Mouse (Mus musculus) gastrocnemius, adult 8-10 months (tissue): ENCODE measurements around the gene Six4. TPM values are rescaled to one million over a fixed set of nuclear protein-coding genes. Genes with fewer than 3 reads are reported as not detected.
A peak's percentile ranks its signal among the peaks of the same experiment; 100 is the strongest.
"Not testable (repeated sequence)": the region's sequence is repeated elsewhere in the genome, so short reads cannot be mapped to it uniquely, and the experiment has no call there.

Experiments
- DNase-seq, 2 experiments: peaks; one replicate each; pipeline ENCODE4 v3.0.0; 2022; ENCODE audit warnings: low spot score in 2 of 2
- total RNA-seq, 4 experiments: library from RNA; stranded (reverse); gene quantifications; 2 replicates each; pipeline ENCODE4 v1.2.4; 2022

The Six4 gene
- total RNA-seq, 4 experiments from 2014 or later = 14.3 to 19.6 (median 17.5) TPM

- DNase-seq = no peak
Measured at GRCm38 (mm10) chr12:73088911-73089310, 24.3 kb downstream of the Six4 start.

DNA sequence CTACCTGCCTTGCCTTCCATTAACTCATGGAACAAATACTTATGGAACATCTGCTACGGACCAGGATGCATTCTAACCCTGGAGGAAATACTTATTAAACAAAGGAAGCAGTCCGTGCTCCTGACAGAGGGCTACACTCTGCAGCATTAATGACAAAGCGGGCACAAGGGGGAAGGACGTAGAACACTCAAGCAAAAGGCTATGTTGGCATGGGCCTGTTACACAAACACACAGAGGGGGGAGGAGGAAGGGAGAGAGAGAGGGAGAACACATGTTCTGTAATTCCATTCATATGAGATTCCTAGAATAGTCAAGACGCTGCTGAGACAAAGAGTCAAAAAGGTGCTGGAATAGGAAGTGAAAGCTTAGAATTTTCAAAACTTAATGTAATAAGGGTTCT, 24.8 kb downstream of the Six4 start:
- DNase-seq = no peak

DNA sequence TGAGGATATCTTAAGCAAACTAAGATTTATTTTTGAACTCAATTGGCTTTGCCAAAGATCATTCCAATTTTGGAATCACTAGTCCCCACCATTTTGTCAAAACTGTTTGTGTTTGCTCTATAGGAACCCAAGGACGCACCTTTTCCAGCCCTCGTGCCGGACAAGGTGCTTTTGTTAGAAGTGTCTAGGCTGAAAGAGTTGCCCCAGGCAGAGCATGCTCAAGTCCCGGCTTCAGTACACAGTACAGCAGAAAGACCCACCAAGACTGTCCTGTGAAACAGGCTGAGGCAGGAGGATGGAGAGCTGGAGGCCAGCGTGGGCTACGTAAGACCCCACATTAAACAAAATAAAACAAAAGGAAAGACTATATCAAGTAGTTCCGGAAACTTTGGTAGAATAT, 26.2 kb downstream of the Six4 start:
- DNase-seq = no peak

DNA sequence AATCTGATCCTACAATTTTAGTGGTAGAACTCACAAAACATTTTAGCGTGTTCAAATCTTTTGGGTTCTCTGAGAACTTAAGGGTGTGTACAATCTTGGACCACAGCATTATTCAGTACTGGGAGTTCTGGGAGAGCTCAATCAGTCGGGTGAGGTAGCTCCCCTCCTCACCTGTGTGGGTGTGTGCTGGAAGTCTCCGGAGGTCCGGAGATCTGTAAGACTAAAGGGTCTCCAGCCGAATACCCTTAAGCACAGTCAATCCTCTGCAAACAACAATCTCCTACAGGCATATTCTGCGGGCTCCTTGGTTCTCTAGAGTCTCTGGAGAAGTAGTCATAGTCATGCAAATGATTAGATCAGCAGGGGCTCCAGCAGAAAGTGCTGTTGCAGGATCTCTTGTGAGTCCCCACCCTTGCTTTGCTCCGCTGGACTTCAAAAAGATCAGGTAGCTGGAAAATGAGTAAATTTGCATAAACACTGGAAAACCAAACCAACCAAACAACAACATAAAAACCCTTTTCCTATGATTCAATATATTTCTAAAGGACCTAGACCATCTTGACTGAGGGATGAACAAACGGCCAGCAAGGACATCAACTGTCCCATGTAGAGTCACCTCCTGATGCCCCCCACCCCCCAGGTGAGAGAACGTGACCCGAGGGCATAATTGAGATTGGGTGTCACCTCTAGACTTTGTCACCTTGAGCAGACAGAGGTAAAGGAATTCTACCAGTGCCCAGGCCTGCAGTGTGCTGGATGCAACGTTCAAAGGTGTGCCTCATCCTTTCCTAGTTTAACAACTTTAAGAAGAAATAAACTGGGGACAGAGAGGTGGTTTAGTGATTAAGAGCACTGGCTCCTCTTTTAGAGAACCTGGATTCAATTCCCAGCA, 27.3 kb downstream of the Six4 start:
- DNase-seq = no peak

DNA sequence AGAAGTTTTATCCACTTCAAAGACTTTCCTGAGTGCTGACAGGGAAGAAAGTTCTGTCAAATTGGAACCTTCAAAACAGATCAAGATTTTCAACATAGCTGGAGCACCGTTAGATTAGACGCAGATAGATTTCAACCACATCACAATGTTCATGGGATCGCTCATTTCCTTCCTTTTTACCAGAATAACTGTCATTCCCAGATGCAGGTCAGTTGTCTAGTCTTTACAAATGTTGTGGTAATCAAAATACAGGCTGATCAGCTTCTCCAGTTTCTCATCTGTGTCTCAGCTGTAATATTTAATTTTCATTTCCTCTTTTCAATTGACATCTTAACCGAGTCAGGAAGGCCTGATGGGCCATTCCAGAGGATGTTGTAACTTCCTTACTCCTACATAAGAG, 29.5 kb downstream of the Six4 start:
- DNase-seq = no peak

- not testable (repeated sequence) for DNase-seq
Measured at GRCm38 (mm10) chr12:73081828-73082227, 31.4 kb downstream of the Six4 start.

DNA sequence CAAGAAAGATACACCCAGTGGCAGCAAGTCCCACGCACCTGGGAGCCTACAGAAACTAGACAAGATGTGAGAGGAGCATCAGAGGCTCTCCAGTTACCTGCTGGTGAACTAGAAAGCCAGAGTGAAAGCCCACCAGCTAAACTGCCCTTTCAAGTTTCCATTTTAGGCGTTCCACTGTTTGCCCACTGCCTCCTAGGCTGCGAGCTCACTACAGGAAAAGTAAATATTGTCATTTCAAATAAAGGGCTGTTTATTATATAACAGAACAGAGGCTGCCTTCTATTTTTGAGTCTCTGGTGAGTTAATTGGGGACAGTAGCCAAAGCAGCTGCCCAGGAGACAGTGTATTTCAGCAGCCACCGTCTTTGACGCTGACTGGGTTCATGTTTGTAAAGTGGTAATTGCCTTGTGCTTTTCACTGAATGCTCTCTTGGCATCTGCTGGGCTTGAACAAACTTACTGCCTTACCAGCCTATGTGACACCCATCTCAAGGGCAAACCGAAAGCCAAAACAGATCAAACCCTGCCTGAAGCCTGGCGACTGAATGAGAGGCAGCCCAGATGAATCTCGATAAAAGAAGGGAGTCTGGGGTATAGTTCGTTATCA, 52.3 kb downstream of the Six4 start:
- DNase-seq = no peak

GRCm38 (mm10) chr12:73057492-73057891, 55.8 kb downstream of the Six4 start:
- no peak for DNase-seq

GRCm38 (mm10) chr12:73055451-73055850, 57.8 kb downstream of the Six4 start:
- no peak for DNase-seq

DNA sequence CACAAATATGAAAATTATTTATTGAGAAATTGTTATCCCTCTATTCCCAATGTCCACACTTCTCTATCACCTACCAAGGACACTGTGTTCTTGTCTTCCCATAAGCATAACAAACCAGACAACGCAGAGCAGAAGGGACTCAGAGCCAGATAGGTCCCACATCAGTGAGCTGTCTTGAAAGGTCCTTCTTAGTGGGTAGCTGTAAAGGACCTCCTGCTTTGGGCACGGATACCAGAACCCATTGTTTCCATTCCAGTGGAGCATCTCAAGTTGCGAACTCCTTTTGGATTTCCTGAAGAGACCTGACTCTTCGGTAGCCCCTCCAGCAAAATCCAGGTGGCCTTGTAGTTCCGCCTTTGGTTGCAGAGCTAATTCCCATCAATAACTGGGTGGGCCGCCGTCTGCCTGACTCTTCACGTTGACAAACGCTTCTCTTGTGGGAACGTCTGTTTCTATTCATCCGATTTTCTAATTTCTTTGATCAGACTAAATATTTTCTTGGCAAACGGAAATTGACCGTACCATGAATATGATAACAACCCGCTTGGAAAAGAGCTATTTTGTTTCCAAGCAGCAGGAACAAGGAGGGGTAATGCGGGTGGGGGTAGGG, 58.6 kb downstream of the Six4 start:
- DNase-seq = no peak

DNA sequence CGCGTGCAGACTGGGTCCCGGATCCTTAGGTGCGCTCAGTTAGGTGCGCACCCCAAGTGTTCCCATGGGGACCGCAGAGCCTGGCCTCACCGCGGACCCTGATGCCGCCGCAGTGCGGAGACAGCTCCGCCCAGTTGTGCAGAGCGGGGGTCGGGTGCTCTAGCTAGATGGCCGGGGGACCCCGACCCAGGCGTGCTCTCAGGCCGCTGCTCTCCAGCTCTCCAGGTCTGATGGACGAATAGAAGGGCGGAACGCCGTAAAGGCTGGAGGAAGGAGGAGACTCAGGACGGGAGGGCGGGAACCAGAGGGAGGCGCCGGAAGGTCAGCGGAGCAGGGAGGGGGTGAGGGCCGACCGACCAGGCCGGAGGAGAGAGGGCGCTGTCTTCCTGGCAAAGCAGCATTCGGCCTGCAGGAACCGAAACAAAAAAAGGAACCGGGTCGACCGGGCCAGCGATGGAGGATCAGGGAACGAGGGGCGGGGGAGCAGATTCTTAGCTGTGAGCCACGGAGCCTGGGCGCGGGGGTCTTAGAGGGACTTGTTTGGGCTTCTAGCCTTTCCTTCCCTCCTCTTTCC, 59.5 kb downstream of the Six4 start, which contains the start of gene Six1:
Gene Six1 (minus strand): TSS at position 220 of the 574 bp plus-strand sequence.
- peak; percentile 87 to 90 for DNase-seq

DNA sequence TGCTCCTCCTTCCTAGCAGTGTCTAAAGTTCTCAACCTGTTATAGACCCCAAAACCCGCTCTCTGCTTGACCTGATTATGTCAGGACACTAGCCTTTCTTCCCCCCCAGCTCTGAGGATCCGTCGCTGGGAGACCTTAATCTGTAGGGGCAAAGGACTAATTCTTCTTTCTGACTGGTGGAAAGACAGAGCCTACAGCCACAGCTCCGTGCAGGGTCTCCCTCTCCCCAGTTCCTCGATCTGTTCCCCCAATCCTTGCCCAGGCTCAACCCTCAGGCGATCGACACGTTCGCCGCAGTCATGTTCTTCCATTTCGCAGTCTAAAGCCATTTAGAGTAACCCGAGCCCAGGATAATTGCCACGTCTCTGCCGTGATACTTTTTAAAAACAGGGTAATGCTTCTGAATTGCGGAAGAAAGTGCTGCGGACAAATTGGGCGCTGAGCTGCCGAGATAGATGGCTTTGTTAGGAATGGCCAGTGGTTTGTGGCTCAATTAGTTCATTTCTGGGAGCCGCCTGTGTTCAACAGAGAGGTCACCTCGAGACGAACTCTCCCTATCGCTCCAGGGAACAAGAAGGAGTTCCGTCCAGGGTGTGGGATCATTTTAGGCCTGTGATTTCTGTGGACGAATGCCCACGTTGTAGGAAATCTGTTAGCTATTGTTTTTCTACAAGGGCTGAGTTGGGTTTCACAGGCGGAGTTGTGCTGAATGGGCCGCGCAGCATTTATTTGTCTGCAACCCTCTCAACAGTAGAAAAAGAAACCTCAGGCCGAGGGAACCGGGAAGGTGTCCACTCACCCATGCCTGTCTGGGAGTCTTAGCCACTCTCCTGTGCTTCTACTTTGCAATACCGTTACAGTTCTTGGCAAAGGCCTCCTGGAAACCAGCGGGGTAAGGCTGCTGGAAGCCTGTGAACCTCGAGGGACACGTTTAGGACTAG, 60.3 kb downstream of the Six4 start:
- peak in 1 of 2 experiments; percentile 51 for DNase-seq

DNA sequence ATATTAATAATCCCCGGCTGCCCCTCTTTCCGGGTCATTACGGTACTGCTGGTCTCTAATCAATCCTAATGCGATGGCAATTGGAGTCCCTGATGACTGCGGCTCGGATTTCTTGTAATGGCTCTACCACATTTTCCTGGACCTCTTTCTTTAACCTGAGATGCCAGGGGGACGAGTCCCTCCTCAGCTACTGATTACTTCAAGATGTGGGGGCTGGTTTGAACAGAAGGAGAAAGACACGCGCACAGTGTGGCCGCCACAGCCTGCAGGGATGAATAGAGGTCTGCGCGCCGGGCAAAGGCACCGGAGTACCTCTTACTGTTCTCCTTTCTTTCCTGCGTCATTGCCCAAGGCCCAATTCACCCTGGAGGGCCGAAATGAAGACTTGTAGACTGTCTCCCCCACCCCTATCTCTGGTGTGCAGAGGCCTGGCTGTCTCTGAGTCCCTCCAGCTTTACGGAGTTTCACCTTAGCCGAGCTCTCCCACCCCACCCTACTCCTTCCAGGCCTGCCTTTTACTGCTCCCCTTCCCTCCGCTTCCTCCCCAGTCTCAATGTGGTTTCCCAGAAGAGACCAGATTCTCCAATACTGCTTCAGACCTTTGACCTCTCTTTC, 61.1 kb downstream of the Six4 start:
- no peak for DNase-seq

DNA sequence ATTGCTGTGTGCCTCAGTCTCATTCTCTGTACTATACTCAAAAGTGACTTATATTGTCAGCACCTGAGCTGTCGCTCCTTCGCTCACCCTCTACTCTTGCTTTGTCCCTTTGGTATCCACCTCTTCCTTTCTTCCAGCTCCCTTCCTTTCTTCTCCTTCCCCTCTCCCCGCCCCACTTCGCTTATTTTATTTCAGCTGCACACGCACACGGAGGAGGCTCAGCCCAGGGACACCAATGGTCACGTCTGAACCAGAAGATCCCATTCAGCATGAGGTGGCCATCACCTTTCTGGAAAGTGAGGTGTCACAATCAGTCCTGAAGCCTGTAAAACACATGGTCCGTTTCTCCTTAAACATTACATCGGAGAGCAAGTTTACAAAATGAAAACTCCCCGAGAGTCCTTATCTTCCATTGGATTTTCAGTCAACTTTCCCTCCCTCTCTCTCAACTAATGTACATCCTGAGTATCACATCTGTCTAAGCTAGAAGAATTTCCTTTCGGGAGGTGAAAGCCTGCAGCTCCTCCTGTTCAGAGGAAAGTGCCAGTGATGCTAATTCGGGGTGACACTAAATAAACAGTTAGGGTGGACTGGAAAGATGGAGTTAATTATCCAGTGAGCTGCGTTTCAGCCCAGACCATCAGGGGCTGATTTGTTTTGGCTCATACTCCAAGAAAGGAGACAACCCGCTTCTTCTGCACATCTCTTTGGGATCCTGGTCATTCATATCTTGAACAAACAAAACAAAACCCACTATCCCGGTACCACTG, 62.3 kb downstream of the Six4 start:
- DNase-seq = no peak

DNA sequence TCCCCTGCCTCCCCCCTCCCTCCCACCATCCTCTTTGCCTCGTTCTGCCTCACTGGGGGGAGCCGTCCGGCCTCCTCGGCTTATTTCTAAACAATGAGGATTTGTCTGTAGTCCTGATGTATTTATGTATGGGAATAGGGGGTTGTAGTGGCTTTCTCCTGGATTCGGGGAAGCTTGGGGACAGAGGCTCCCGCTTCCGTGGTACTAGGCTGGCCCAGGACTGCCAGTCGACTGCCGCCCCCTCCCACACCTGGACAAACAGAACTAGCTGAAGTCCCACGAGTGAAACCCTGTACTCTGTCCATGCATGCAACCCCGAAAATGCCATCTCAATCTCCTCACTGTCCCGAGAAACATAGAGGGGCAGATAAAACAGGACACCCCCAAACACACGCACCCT, 63.0 kb downstream of the Six4 start:
- DNase-seq = no peak
